Mouse (Mus musculus) hindbrain, embryonic 16.5 days (tissue): ENCODE measurements at regions not wholly inside any gene's neighbourhood (a gene's known extent, or its start where the extent isn't known, plus 50 kb on each side); places are given as distances from the start of the nearest gene placed in this dataset.

ENCODE experiments used
- ATAC-seq: fragments of 200-750 bp; cut with Nextera tagmentation; 2 replicates; pipeline ENCODE4 v1.8.0; 2017; ENCODE audit warnings: moderate TSS enrichment, moderate library complexity
- H3K27ac ChIP-seq: fragments of 300-500 bp; sonication (generic); 2 replicates; pipeline ENCODE4 v1.5.1; 2014; ENCODE audit warnings: low read depth, mild to moderate bottlenecking, control low read depth, low read length, moderate library complexity
- H3K27me3 ChIP-seq: fragments of 300-500 bp; sonication (generic); replicated peaks from 2 replicates; pipeline ENCODE4 v1.6.1; 2014; ENCODE audit warnings: low read length; ENCODE audit not compliant: control insufficient read depth, insufficient read depth
- H3K36me3 ChIP-seq: fragments of 300-500 bp; sonication (generic); 2 replicates; pipeline ENCODE4 v1.6.1; 2014; ENCODE audit warnings: mild to moderate bottlenecking, low read length, moderate library complexity, mixed read lengths; ENCODE audit not compliant: control insufficient read depth, insufficient read depth
- H3K4me1 ChIP-seq: fragments of 300-500 bp; sonication (generic); 2 replicates; pipeline ENCODE4 v1.6.1; 2014; ENCODE audit warnings: low read depth, low read length; ENCODE audit not compliant: control insufficient read depth, insufficient read depth
- H3K4me2 ChIP-seq: fragments of 300-500 bp; sonication (generic); 2 replicates; pipeline ENCODE4 v1.6.1; 2014; ENCODE audit warnings: mild to moderate bottlenecking, low read length, control low read depth, moderate library complexity
- H3K4me3 ChIP-seq: fragments of 300-500 bp; sonication (generic); 2 replicates; pipeline ENCODE4 v1.5.1; 2014; ENCODE audit warnings: mild to moderate bottlenecking, low read length, control low read depth, moderate library complexity
- H3K9ac ChIP-seq: fragments of 300-500 bp; sonication (generic); 2 replicates; pipeline ENCODE4 v1.6.1; 2014; ENCODE audit warnings: low read depth, mild to moderate bottlenecking, control low read depth, low read length, moderate library complexity
- H3K9me3 ChIP-seq: fragments of 300-500 bp; sonication (generic); 2 replicates; pipeline ENCODE4 v1.6.1; 2014; ENCODE audit warnings: mild to moderate bottlenecking, low read length, moderate library complexity; ENCODE audit not compliant: control insufficient read depth
- WGBS: fragments of 180-500 bp; shearing (Covaris S2); extraction: QIAGEN DNeasy Blood & Tissue Kit; methylation state at CpG from one replicate; pipeline ENCODE4 v1.1.7; 2014; 5-methylcytosine and 5-hydroxymethylcytosine counted together

GRCm38 (mm10) chrX:21389992-21390391, 94.4 kb upstream of the Agtr2 start:
- Histone ChIP-seq H3K9me3 (no peaks in the 10 kb centered on the region), H3K27me3 (no peaks in the 10 kb centered on the region), H3K4me2 (no peak overlapping the region), H3K36me3 (no peaks in the 10 kb centered on the region), H3K9ac (no peak overlapping the region), H3K27ac (no peak overlapping the region), H3K4me3 (no peak overlapping the region), H3K4me1 (no peaks in the 10 kb centered on the region)
- WGBS: 81% methylated on average over 1 of the region's 1 CpGs
- ATAC-seq: no peak

GRCm38 (mm10) chrX:21393212-21393611, 91.1 kb upstream of the Agtr2 start:
- WGBS: 66% methylated on average over 10 of the region's 10 CpGs
- Histone ChIP-seq H3K4me1 (no peaks in the 10 kb centered on the region), H3K27ac (no peak overlapping the region), H3K9ac (no peak overlapping the region), H3K4me3 (no peak overlapping the region), H3K27me3 (no peaks in the 10 kb centered on the region), H3K4me2 (no peak overlapping the region), H3K9me3 (no peaks in the 10 kb centered on the region), H3K36me3 (no peaks in the 10 kb centered on the region)
- no peak for ATAC-seq

GRCm38 (mm10) chrX:21424797-21425196, 59.5 kb upstream of the Agtr2 start:
- no peak for ATAC-seq
- H3K4me2 ChIP-seq: no peak overlapping the region
- no peaks in the 10 kb centered on the region for H3K9me3 ChIP-seq
- H3K27me3 ChIP-seq: no peaks in the 10 kb centered on the region
- no peaks in the 10 kb centered on the region for H3K36me3 ChIP-seq
- H3K4me1 ChIP-seq: no peaks in the 10 kb centered on the region
- no peak overlapping the region for H3K27ac ChIP-seq
- H3K4me3 ChIP-seq: no peak overlapping the region
- WGBS: 49% methylated on average over 4 of the region's 4 CpGs
- no peak overlapping the region for H3K9ac ChIP-seq

- H3K9ac ChIP-seq: no peak overlapping the region
- no peaks in the 10 kb centered on the region for H3K36me3 ChIP-seq
- H3K27me3 ChIP-seq: no peaks in the 10 kb centered on the region
- no peak overlapping the region for H3K4me3 ChIP-seq
- H3K4me2 ChIP-seq: no peak overlapping the region
- 63% methylated on average over 3 of the region's 3 CpGs for WGBS
- H3K9me3 ChIP-seq: no peaks in the 10 kb centered on the region
- H3K27ac ChIP-seq: no peak overlapping the region
- H3K4me1 ChIP-seq: no peaks in the 10 kb centered on the region
- ATAC-seq: no peak
Measured at GRCm38 (mm10) chrX:21428081-21428480, 56.3 kb upstream of the Agtr2 start.

GRCm38 (mm10) chrX:21433501-21433900, 50.8 kb upstream of the Agtr2 start:
- Histone ChIP-seq H3K4me1 (no peaks in the 10 kb centered on the region), H3K27me3 (no peaks in the 10 kb centered on the region), H3K9me3 (no peaks in the 10 kb centered on the region), H3K4me2 (no peak overlapping the region), H3K4me3 (no peak overlapping the region), H3K9ac (no peak overlapping the region), H3K27ac (no peak overlapping the region), H3K36me3 (no peaks in the 10 kb centered on the region)
- no peak for ATAC-seq
